Mouse (Mus musculus): ENCODE measurements around the gene Tbc1d13. TPM values are rescaled to one million over a fixed set of nuclear protein-coding genes. Genes with fewer than 3 reads are reported as not detected.
A peak's percentile ranks its signal among the peaks of the same experiment; 100 is the strongest.
"Not testable (repeated sequence)": the region's sequence is repeated elsewhere in the genome, so short reads cannot be mapped to it uniquely, and the experiment has no call there.

The Tbc1d13 gene
- polyA plus RNA-seq, 2 experiments, result 10.7 to 49.9 TPM

DNA sequence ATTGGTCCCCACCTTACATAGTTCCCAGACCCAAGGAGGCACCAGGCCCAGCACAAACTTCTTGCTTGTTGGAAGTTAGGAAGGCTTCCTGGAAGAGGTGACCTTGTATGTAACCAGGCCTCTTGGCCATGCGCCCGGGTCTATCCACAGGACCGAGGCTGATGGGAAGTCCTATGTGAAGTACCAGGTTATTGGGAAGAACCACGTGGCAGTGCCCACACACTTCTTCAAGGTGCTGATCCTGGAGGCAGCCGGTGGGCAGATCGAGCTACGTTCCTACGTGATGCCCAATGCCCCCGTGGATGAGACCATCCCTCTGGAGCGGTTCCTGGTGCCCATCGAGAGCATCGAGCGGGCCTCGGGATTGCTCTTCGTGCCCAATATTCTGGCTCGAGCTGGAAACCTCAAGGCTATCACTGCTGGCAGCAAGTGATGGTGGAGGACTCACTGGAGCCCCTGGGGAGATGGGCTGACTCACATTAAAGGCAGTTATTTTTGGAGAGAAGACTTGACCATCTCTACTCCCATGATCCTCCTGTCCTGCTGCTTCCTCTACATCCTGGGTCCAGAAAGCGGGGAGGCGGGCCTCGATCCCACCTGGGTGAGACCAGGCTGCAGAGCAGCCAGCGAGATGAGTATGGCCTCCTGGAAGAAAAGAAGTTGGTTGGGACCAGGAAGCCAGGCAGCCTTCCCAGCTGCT, 40.1 kb downstream of the Tbc1d13 start:
- WGBS, result 96% methylated on average over 20 of the region's 20 CpGs
- no peak for TF ChIP-seq POLR2A (IDR thresholded peaks at IDR 0.05; ENCODE audit: borderline replicate concordance, extremely low read depth, insufficient read depth, insufficient read length)

DNA sequence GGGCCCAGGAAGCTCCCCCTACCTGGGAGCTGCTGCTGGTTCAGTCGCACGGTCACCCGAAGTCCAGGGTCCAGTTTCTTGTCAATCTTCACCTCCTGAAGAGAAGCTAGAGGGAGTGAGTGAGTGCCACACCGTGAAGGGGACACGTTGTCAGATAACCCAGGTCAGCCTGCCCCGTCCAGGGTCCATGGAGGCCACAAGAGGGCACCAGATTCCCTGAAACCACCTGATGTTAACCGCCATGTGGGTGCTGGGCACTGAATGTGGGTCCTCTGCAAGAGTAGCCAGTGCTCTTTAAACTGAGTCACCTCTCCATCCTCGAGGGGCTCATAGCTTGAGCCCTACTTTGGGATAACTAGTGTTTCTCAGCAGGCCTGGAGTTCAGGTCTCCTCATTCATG, 42.4 kb downstream of the Tbc1d13 start:
- ATAC-seq (ENCODE audit: low FRiP score, low read depth), result no peak
- Histone ChIP-seq H3K27me3 (ENCODE audit: control insufficient read depth, insufficient read depth, low read length) (no peaks in the 10 kb centered on the region), H3K4me1 (ENCODE audit: control insufficient read depth, insufficient read depth, low read length) (peaks cover 8% of the 10 kb centered on the region), H3K9ac (ENCODE audit: low read depth, low read length, severe bottlenecking) (no peak overlapping the region), H3K27ac (replicated peaks; ENCODE audit: low read depth, low read length) (no peak overlapping the region), H3K36me3 (ENCODE audit: control insufficient read depth, insufficient read depth, low read length) (peaks cover 41% of the 10 kb centered on the region), H3K4me3 (replicated peaks; ENCODE audit: low read length) (no peak overlapping the region; the same call in 1 of the 2 replicates), H3K9me3 (ENCODE audit: control insufficient read depth, low read length) (no peaks in the 10 kb centered on the region), H3K4me2 (replicated peaks; ENCODE audit: low read depth, low read length, severe bottlenecking) (no peak overlapping the region)
- whole genome bisulfite sequencing, result 91% methylated on average over 8 of the region's 8 CpGs
- DNase-seq (ENCODE audit: low spot score), result no peak
- no peak for TF ChIP-seq POLR2A (IDR thresholded peaks at IDR 0.05; ENCODE audit: borderline replicate concordance, extremely low read depth, insufficient read depth, insufficient read length)

More for the DNA sequence above, 40.1 kb downstream of the Tbc1d13 start:
- ATAC-seq (ENCODE audit: low FRiP score, low read depth) (no peak), DNase-seq (ENCODE audit: low spot score) (no peak)
- no peaks in the 10 kb centered on the region for H3K9me3 ChIP-seq (ENCODE audit: control insufficient read depth, low read length)
- H3K27me3 ChIP-seq (ENCODE audit: control insufficient read depth, insufficient read depth, low read length), result no peaks in the 10 kb centered on the region
- no peak overlapping the region for H3K27ac ChIP-seq (replicated peaks; ENCODE audit: low read depth, low read length)
- peaks cover 8% of the 10 kb centered on the region for H3K4me1 ChIP-seq (ENCODE audit: control insufficient read depth, insufficient read depth, low read length)
- no peak overlapping the region for H3K4me3 ChIP-seq (replicated peaks; ENCODE audit: low read length)
- peaks cover 41% of the 10 kb centered on the region for H3K36me3 ChIP-seq (ENCODE audit: control insufficient read depth, insufficient read depth, low read length)
- H3K9ac ChIP-seq (ENCODE audit: low read depth, low read length, severe bottlenecking), result no peak overlapping the region
- H3K4me2 ChIP-seq (replicated peaks; ENCODE audit: low read depth, low read length, severe bottlenecking), result no peak overlapping the region

DNA sequence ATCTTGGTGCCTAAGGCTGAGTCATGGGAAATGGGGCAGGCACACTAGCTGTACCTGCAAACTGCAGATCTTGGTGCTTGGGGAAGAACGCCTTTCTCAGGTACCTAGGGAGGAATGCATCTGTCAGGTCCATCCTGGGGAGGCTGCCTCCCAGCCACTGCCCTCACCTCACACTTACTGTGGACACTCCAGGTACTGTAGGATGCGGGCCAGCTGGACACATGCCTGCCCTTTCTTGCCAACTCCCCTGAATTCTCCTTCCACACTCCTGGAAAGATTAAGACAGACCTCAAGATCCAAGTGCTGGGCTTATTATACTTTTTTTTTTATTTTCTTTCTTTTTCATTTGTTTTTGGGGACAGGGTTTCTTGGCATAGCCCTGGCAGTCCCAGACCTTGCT, 43.0 kb downstream of the Tbc1d13 start:
- Histone ChIP-seq H3K36me3 (ENCODE audit: control insufficient read depth, insufficient read depth, low read length) (peaks cover 41% of the 10 kb centered on the region), H3K9me3 (ENCODE audit: control insufficient read depth, low read length) (no peaks in the 10 kb centered on the region), H3K27ac (replicated peaks; ENCODE audit: low read depth, low read length) (no peak overlapping the region), H3K4me2 (replicated peaks; ENCODE audit: low read depth, low read length, severe bottlenecking) (no peak overlapping the region), H3K9ac (ENCODE audit: low read depth, low read length, severe bottlenecking) (no peak overlapping the region), H3K4me1 (ENCODE audit: control insufficient read depth, insufficient read depth, low read length) (peaks cover 8% of the 10 kb centered on the region), H3K27me3 (ENCODE audit: control insufficient read depth, insufficient read depth, low read length) (no peaks in the 10 kb centered on the region), H3K4me3 (replicated peaks; ENCODE audit: low read length) (no peak overlapping the region)
- no peak for DNase-seq (ENCODE audit: low spot score)
- TF ChIP-seq POLR2A (IDR thresholded peaks at IDR 0.05; ENCODE audit: borderline replicate concordance, extremely low read depth, insufficient read depth, insufficient read length), result no peak
- 100% methylated on average over 2 of the region's 2 CpGs for WGBS
- ATAC-seq (ENCODE audit: low FRiP score, low read depth), result no peak

DNA sequence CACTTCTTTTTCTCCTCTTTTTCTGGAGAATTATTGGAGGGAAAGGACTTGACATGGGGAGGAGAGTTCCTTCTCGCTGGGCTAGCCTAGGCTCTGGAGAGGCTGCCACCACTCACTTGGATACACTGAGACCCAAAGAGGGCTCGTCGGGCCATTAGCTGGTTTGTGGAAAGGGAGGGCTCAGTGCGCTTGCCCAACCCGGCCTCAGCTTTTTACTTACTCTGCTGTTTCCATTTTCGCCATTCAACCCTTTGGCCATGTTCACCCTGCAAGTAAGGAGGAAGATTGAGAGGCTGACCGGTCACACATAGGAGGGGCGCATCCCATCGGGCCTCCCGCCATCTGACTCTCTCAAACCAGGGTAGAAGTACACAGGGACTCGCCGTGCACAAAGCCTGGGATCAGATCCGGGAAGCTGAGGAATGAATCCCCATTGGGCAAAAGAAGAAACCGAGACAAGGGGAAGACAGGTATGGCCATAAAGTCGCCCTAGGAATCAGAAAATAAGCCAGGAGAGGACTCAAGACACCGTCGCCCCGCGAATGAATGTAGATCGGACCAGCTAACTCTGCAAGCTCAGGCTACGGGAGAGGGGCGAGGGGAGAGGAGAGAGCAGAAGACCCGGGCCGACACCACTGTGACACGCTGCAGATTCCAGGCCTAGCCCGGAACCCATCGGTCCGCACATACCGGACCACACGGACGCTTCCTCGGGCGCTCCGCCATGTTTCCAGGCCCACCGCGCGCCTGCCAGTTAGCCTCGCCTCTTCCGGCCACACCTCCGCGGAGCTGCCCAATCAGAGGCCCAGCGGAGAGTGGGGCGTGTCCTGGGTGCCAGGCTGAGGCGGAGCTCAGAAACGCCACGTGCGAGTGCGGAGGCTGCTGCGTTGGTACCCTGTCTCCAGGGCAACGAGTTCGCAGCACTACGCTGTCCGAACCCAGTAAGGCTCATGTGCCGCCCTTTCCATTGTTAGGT, 44.4 kb downstream of the Tbc1d13 start, which contains the start of gene Spout1:
TSS of gene Spout1 (minus strand) at position 760 of the 976 bp plus-strand sequence.
- H3K27ac ChIP-seq (replicated peaks; ENCODE audit: low read depth, low read length), result 0 out of 2 replicates have a peak within 1 kb of the TSS, but pooled peaks have one; percentile 20

GRCm38 (mm10) chr2:30178711-30179110, 45.2 kb downstream of the Tbc1d13 start:
- not testable (repeated sequence) for H3K27me3 ChIP-seq (ENCODE audit: control insufficient read depth, insufficient read depth, low read length); DNase-seq (ENCODE audit: low spot score); H3K27ac ChIP-seq (replicated peaks; ENCODE audit: low read depth, low read length); H3K4me1 ChIP-seq (ENCODE audit: control insufficient read depth, insufficient read depth, low read length); H3K9ac ChIP-seq (ENCODE audit: low read depth, low read length, severe bottlenecking); H3K9me3 ChIP-seq (ENCODE audit: control insufficient read depth, low read length)
- H3K4me2 ChIP-seq (replicated peaks; ENCODE audit: low read depth, low read length, severe bottlenecking), result peak overlapping the region; percentile 75
- 65% methylated on average over 7 of the region's 7 CpGs for WGBS
- peak; percentile 16; the same call in 1 of the 2 replicates for ATAC-seq (ENCODE audit: low FRiP score, low read depth)
- H3K36me3 ChIP-seq (ENCODE audit: control insufficient read depth, insufficient read depth, low read length), result peaks cover 29% of the 10 kb centered on the region
- peak overlapping the region; percentile 79 for H3K4me3 ChIP-seq (replicated peaks; ENCODE audit: low read length)

More for the DNA sequence above, 44.4 kb downstream of the Tbc1d13 start, which contains the start of gene Spout1:
- Histone ChIP-seq H3K36me3 (ENCODE audit: control insufficient read depth, insufficient read depth, low read length) (peaks cover 36% of the 10 kb centered on the region), H3K4me1 (ENCODE audit: control insufficient read depth, insufficient read depth, low read length) (peaks cover 8% of the 10 kb centered on the region), H3K9ac (ENCODE audit: low read depth, low read length, severe bottlenecking) (peak within 1 kb of the TSS; percentile 78), H3K9me3 (ENCODE audit: control insufficient read depth, low read length) (no peaks in the 10 kb centered on the region), H3K4me2 (replicated peaks; ENCODE audit: low read depth, low read length, severe bottlenecking) (peak within 1 kb of the TSS; percentile 75), H3K27me3 (ENCODE audit: control insufficient read depth, insufficient read depth, low read length) (no peaks in the 10 kb centered on the region), H3K4me3 (replicated peaks; ENCODE audit: low read length) (peak within 1 kb of the TSS; percentile 79)
- 3% methylated on average over 49 of the region's 54 CpGs for WGBS
- ATAC-seq (ENCODE audit: low FRiP score, low read depth) (peak; percentile 97), DNase-seq (ENCODE audit: low spot score) (peak; percentile 95)
- TF ChIP-seq POLR2A (IDR thresholded peaks at IDR 0.05; ENCODE audit: borderline replicate concordance, extremely low read depth, insufficient read depth, insufficient read length), result no peak

Measured in limb, embryonic 14.5 days (tissue).